Mouse (Mus musculus): ENCODE results near the gene Rp9. TPM values are rescaled to one million over a fixed set of nuclear protein-coding genes. Genes with fewer than 3 reads are reported as not detected.

The Rp9 gene
- polyA plus RNA-seq, 1 experiment from 2014 or later, result 68.3 TPM

DNA sequence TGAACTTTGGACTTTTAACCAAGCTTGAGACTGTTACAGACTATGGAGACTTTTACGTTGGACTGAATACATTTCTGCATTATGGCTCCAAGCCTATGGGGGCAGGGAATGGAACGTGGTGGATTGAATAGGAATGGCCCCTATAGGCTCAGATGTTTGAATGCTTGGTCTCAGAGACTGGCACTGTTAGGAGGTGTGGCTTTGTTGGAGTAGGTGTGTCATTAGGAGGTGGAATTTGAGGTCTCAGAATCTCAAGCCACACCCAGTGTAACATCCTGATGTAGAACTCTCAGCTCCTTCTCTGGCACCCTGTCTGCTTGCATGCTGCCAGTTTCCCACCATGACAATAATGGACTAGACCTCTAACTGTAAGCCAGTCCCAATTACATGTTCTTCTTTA is 36.3 kb downstream of the Rp9 start:
- Histone ChIP-seq H3K36me3 (no peaks in the 10 kb centered on the region), H3K9me3 (no peaks in the 10 kb centered on the region), H3K4me2 (no peak overlapping the region), H3K27me3 (no peaks in the 10 kb centered on the region), H3K27ac (no peak overlapping the region), H3K4me1 (peaks cover 23% of the 10 kb centered on the region), H3K9ac (no peak overlapping the region), H3K4me3 (no peak overlapping the region)
- ATAC-seq (ENCODE audit: insufficient number of reproducible peaks, insufficient read depth, low FRiP score, low TSS enrichment, low read depth), result no peak
- 86% methylated on average over 2 of the region's 2 CpGs for WGBS

DNA sequence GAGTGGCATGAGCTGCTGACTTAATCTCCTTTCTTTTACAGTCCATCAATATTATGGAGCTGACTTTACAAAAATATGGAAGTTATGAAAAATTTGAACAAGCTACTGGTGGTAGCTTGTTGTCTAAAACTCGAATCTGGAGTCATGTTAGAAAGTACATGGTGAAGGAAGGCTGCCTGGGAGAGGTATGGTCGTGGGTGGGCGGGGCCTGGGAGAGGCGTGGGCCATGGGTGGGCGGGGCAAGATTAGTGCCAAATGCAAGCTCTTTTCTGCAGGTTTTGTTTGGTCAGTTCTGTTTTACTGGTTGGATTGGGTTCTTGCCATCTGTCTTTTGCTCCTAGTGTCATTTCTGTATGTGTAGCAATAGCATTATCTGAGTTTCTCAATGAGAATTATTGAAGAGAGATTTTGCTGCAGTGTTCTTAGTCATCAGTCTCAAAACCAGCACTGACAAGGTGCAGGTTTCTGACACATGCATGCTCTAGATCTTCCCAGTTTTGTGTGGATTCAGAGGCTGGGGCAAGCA is 39.2 kb downstream of the Rp9 start:
- H3K9me3 ChIP-seq, result no peaks in the 10 kb centered on the region
- H3K27ac ChIP-seq, result no peak overlapping the region
- peaks cover 23% of the 10 kb centered on the region for H3K4me1 ChIP-seq
- no peak overlapping the region for H3K9ac ChIP-seq
- ATAC-seq (ENCODE audit: insufficient number of reproducible peaks, insufficient read depth, low FRiP score, low TSS enrichment, low read depth), result no peak
- H3K4me3 ChIP-seq, result no peak overlapping the region
- 20% methylated on average over 5 of the region's 5 CpGs for WGBS
- H3K36me3 ChIP-seq, result no peaks in the 10 kb centered on the region
- no peaks in the 10 kb centered on the region for H3K27me3 ChIP-seq
- peak overlapping the region; percentile 41 for H3K4me2 ChIP-seq

DNA sequence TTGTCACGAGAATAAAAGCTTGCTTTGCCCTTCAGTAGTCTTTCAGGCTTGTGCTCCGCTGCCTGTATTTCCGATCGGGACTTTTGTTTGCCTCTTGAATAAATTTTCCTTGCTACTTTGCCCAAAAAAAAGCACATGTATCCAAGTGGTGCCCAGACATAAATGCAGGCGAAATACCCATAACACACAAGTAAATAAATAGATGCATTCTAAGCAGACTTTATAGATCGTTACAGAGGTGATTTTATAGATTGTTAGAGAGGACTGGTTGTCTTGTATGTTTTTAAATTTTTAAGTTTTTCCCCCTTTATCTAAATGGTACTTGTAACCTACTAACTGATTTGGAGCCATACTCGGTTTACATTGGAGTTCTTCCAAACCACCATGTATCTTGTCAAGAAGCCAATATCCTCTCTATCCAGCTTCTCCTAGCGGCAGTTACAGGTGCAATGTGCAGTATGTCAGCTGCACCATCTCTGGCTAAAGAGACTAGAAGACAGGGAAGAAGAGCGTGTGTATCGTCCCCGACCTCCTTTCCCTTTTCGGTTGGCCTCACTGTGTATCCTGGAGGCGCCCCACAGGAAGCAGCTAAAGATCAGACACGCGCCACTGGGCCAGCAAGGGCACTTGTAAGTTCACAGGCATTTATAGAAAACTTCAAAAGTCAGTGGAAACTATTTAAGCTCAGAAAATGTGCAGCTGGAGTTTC is 39.9 kb downstream of the Rp9 start:
- Histone ChIP-seq H3K9me3 (no peaks in the 10 kb centered on the region), H3K4me3 (no peak overlapping the region), H3K27me3 (no peaks in the 10 kb centered on the region), H3K36me3 (no peaks in the 10 kb centered on the region), H3K4me2 (peak overlapping the region; percentile 41), H3K27ac (no peak overlapping the region), H3K9ac (no peak overlapping the region), H3K4me1 (peaks cover 23% of the 10 kb centered on the region)
- no peak for ATAC-seq (ENCODE audit: insufficient number of reproducible peaks, insufficient read depth, low FRiP score, low TSS enrichment, low read depth)
- WGBS, result 44% methylated on average over 15 of the region's 15 CpGs

DNA sequence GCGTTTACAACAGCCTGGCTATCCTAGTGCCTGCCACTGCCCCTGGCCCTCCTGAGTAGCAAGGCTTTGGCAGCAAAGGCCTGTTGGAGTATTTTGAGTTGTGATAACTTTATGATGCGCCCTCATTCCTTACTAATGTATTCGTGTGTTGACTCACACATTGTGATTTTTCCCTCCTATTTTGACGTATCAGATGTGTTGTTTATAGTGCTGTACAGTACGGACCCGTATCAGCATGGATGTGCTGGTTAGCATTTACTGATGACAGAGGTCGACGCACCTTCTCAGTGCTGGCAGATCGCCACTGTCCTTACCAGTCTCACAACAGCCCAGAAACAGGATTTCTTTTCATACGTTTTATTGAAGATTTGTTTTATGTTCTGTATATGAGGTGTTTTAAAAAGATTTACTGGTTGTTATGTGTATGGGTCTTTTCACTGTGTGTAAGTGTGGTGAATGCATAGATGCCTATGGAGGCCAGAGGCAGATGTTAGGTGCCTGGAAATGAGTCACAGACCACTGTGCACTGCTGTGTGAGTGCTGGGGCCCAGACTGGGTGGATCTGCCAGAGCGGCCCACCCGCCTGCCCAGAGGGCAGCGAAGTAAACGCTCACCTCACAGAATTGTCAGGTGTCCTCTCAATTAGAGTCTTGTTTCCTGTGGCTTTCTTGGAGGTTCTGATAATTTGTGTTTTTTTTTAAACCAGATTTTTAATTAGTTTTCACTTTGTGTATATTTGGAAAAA is 40.7 kb downstream of the Rp9 start:
- Histone ChIP-seq H3K9me3 (no peaks in the 10 kb centered on the region), H3K4me1 (peaks cover 23% of the 10 kb centered on the region), H3K27me3 (no peaks in the 10 kb centered on the region), H3K4me2 (no peak overlapping the region), H3K27ac (no peak overlapping the region), H3K4me3 (no peak overlapping the region), H3K36me3 (no peaks in the 10 kb centered on the region), H3K9ac (no peak overlapping the region)
- ATAC-seq (ENCODE audit: insufficient number of reproducible peaks, insufficient read depth, low FRiP score, low TSS enrichment, low read depth), result no peak
- WGBS, result 68% methylated on average over 14 of the region's 14 CpGs

DNA sequence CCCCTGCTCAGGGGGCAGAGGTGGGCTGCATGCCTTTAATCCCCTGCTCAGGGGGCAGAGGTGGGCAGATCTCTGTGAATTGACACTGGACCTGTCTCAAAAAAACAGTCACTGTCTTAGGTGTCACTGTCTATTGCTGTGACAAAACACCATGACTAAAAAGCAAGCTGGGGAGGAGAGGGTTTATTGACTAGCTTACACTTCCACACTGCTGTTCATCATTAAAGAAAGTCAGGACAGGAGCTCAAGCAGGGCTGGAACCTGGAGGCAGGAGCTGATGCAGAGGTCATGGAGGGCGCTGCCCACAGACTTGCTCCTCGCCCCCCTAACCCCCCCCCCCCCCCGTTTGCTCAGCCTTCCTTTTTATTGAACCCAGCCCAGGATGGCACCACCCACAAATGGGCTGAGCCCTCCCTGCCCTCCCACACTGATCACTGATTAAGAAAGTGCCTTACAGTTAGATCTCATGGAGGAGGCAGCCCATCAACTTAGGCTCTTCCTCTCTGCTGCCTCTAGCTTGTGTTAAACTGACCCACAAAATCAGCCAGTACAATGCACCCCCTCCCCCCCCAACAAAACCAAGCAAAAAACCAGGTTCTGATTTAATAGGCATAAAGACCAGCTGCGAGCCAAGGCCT is 41.4 kb downstream of the Rp9 start:
- H3K4me3 ChIP-seq, result no peak overlapping the region
- WGBS, result 38% methylated on average over 3 of the region's 4 CpGs
- no peaks in the 10 kb centered on the region for H3K36me3 ChIP-seq
- no peak overlapping the region for H3K4me2 ChIP-seq
- no peak for ATAC-seq (ENCODE audit: insufficient number of reproducible peaks, insufficient read depth, low FRiP score, low TSS enrichment, low read depth)
- H3K9ac ChIP-seq, result no peak overlapping the region
- H3K27ac ChIP-seq, result no peak overlapping the region
- H3K4me1 ChIP-seq, result peaks cover 23% of the 10 kb centered on the region
- H3K9me3 ChIP-seq, result no peaks in the 10 kb centered on the region
- no peaks in the 10 kb centered on the region for H3K27me3 ChIP-seq

DNA sequence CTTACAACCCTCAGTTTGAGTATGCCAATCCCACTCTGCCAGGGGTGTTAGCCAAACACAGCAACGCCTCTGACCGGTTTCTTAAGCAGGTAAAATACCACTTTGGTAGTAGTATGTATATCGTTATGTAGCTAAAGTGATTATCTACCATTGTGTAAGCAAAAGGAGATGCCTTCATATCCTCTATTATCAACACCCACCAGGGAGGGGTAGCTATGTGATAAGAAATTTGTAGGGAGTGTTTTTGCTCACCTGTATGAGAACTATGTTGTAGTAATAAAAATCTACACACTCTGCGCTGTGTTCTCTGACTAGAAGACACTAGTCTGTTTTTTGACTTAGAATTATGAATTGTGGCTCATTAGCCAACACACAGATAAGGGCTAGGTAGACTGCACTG is 44.8 kb downstream of the Rp9 start:
- no peak overlapping the region for H3K4me2 ChIP-seq
- no peak overlapping the region for H3K27ac ChIP-seq
- peaks cover 14% of the 10 kb centered on the region for H3K4me1 ChIP-seq
- no peaks in the 10 kb centered on the region for H3K9me3 ChIP-seq
- H3K4me3 ChIP-seq, result no peak overlapping the region
- H3K27me3 ChIP-seq, result no peaks in the 10 kb centered on the region
- WGBS, result 94% methylated on average over 4 of the region's 4 CpGs
- H3K36me3 ChIP-seq, result no peaks in the 10 kb centered on the region
- H3K9ac ChIP-seq, result no peak overlapping the region
- no peak for ATAC-seq (ENCODE audit: insufficient number of reproducible peaks, insufficient read depth, low FRiP score, low TSS enrichment, low read depth)

DNA sequence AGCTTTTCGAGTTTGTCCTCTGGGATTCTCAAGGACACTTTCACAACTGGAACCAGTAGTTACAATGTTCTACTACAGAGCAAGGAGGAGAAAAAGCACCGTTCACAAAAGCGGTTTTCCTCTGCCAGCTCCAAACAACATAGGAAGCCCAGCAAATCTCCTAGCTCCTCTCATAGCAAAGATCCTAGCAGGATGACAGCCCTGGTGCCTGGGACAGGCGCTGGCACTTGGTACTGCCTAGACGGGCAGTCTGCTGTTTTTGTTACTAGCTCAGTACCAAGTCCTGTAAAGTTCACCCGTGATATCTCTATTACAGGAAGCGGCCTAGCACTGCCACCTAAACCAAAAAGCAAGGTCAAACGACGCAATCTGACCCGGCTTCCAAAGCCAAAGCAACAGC is 45.3 kb downstream of the Rp9 start:
- no peaks in the 10 kb centered on the region for H3K27me3 ChIP-seq
- WGBS, result 68% methylated on average over 10 of the region's 10 CpGs
- no peaks in the 10 kb centered on the region for H3K36me3 ChIP-seq
- ATAC-seq (ENCODE audit: insufficient number of reproducible peaks, insufficient read depth, low FRiP score, low TSS enrichment, low read depth), result no peak
- H3K4me1 ChIP-seq, result peaks cover 9% of the 10 kb centered on the region
- no peaks in the 10 kb centered on the region for H3K9me3 ChIP-seq
- no peak overlapping the region for H3K27ac ChIP-seq
- H3K4me3 ChIP-seq, result no peak overlapping the region
- H3K4me2 ChIP-seq, result no peak overlapping the region
- H3K9ac ChIP-seq, result no peak overlapping the region

DNA sequence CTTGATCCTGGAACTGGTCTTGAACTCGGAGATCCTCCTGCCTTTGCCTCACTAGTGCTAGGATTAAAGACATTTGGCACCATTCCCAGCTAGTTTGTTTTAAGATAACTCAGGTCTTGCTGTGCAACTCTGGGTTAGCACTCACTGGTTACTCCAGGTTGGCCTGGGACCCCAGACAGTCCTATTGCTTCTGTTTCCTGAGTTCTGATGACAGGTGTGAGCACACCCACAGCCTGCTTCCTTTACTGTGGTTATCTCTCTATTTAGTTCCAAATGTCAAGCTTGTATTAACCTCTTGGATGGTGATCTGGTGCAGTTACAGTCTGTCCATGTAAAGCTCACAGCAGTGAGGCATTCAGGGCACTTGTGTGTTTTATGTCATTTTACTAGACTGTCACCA is 46.0 kb downstream of the Rp9 start:
- ATAC-seq (ENCODE audit: insufficient number of reproducible peaks, insufficient read depth, low FRiP score, low TSS enrichment, low read depth), result no peak

DNA sequence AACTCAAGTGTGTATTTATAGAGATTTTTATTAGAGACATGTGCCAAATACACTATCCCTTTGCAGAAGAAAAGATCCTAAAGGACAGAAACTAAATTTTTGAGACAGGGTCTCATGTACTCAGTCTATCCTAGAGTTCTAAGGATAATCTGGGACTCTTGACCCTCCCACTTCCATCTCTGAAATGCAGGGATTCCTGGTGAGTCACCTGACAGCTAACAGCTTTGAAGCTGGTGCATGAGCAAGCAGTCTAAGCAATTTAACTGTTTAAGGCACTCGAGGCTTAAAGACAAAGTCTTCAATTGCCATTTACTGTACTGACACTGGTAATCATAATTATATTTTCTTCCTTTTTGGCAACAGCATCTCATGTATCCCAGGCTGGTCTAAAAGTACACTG is 47.0 kb downstream of the Rp9 start:
- no peak for ATAC-seq (ENCODE audit: insufficient number of reproducible peaks, insufficient read depth, low FRiP score, low TSS enrichment, low read depth)
- Histone ChIP-seq H3K4me1 (no peaks in the 10 kb centered on the region), H3K27ac (no peak overlapping the region), H3K9ac (no peak overlapping the region), H3K4me3 (no peak overlapping the region), H3K36me3 (no peaks in the 10 kb centered on the region), H3K4me2 (no peak overlapping the region), H3K27me3 (no peaks in the 10 kb centered on the region), H3K9me3 (no peaks in the 10 kb centered on the region)
- 46% methylated on average over 1 of the region's 1 CpGs for WGBS

More for the DNA sequence above, 46.0 kb downstream of the Rp9 start:
- WGBS, result 53% methylated on average over 1 of the region's 1 CpGs
- Histone ChIP-seq H3K9ac (no peak overlapping the region), H3K4me1 (peaks cover 3% of the 10 kb centered on the region; the same call in 1 of the 2 replicates), H3K4me3 (no peak overlapping the region), H3K9me3 (no peaks in the 10 kb centered on the region), H3K27me3 (no peaks in the 10 kb centered on the region), H3K27ac (no peak overlapping the region), H3K36me3 (no peaks in the 10 kb centered on the region), H3K4me2 (no peak overlapping the region)

DNA sequence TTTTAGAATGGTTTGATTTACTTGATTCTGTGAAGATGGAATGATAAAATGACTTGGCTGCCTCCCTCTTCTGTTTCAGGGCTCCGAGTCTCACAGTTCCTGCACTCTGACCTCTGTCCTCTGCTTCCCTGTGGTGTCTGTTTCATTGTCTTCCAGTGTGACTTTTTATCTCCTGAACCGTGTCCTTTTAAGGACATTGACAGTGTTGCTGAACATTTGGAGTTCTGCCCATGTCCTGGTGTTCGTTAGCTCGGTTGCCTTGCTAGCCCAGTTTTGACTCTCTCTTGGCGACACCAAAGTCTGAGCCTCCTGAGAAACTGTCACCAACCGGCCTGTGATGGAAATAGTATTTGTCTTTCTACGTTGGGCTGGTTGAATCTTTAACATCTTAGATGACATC is 49.1 kb downstream of the Rp9 start:
- H3K4me2 ChIP-seq, result no peak overlapping the region
- H3K4me3 ChIP-seq, result no peak overlapping the region
- 41% methylated on average over 7 of the region's 7 CpGs for WGBS
- no peaks in the 10 kb centered on the region for H3K9me3 ChIP-seq
- H3K27ac ChIP-seq, result no peak overlapping the region
- H3K4me1 ChIP-seq, result no peaks in the 10 kb centered on the region
- no peak for ATAC-seq (ENCODE audit: insufficient number of reproducible peaks, insufficient read depth, low FRiP score, low TSS enrichment, low read depth)
- H3K36me3 ChIP-seq, result no peaks in the 10 kb centered on the region
- no peak overlapping the region for H3K9ac ChIP-seq
- no peaks in the 10 kb centered on the region for H3K27me3 ChIP-seq

DNA sequence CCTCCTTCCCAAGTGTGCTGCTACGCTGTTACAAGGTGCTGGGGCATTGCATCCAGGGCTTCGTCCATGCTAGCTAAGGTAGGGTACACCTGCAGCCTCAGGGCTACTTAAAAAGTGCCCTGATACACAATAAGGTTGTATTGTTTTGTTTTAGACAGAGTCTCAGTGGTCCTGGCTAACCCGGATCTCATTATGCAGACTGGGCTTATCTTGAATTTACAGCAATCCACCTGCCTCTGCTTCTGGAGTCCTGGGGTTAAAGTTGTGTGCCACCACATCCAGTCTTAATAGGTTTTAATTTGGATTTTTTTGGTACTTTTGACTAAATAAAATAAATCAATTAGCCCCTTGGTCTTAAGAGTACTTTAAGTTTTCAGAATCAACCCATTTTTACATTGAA is 49.7 kb downstream of the Rp9 start:
- 80% methylated on average over 3 of the region's 3 CpGs for WGBS
- no peaks in the 10 kb centered on the region for H3K9me3 ChIP-seq
- H3K36me3 ChIP-seq, result no peaks in the 10 kb centered on the region
- H3K4me1 ChIP-seq, result no peaks in the 10 kb centered on the region
- no peak overlapping the region for H3K4me3 ChIP-seq
- ATAC-seq (ENCODE audit: insufficient number of reproducible peaks, insufficient read depth, low FRiP score, low TSS enrichment, low read depth), result no peak
- no peak overlapping the region for H3K9ac ChIP-seq
- H3K4me2 ChIP-seq, result no peak overlapping the region
- no peaks in the 10 kb centered on the region for H3K27me3 ChIP-seq
- H3K27ac ChIP-seq, result no peak overlapping the region

DNA sequence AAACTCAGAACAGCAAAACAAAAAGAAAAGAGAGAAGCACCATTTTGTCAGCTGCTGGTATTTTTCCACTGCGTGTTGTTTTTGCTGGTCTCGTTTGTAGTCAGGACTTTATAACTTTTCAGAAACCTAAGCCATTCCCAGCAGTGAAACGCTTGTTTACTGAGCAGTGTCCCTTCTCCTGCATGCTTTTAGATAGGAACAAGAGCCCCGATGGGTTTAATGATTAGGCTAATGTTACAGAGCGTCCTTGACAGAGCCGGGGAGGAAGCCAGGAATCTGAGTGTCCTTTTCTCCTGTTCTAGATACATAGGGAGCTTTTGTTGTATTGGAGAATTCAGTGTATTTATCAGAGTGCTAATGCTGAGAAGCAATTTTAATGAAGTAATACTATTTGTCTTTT is 52.0 kb downstream of the Rp9 start:
- no peak overlapping the region for H3K4me2 ChIP-seq
- no peak for ATAC-seq (ENCODE audit: insufficient number of reproducible peaks, insufficient read depth, low FRiP score, low TSS enrichment, low read depth)

More for the DNA sequence above, 52.0 kb downstream of the Rp9 start:
- H3K9ac ChIP-seq, result no peak overlapping the region
- no peaks in the 10 kb centered on the region for H3K4me1 ChIP-seq
- no peaks in the 10 kb centered on the region for H3K27me3 ChIP-seq
- no peak overlapping the region for H3K4me3 ChIP-seq
- no peaks in the 10 kb centered on the region for H3K9me3 ChIP-seq
- no peak overlapping the region for H3K27ac ChIP-seq
- H3K36me3 ChIP-seq, result no peaks in the 10 kb centered on the region
- 46% methylated on average over 6 of the region's 6 CpGs for WGBS
